Mouse (Mus musculus) neural tube, embryonic 11.5 days (tissue): ENCODE data around the gene Nrbp1. TPM values are rescaled to one million over a fixed set of nuclear protein-coding genes. Genes with fewer than 3 reads are reported as not detected.

Source experiments
- ATAC-seq: fragments of 200-750 bp; cut with Nextera tagmentation; 2 replicates; pipeline ENCODE4 v1.8.0; 2017; ENCODE audit warnings: moderate number of reproducible peaks, mild to moderate bottlenecking, moderate TSS enrichment, moderate library complexity; ENCODE audit not compliant: insufficient read depth, low FRiP score, low TSS enrichment
- DNase-seq: peaks from one replicate; pipeline ENCODE4 v3.0.0-alpha.2; 2015; ENCODE audit warnings: low spot score
- H3K27ac ChIP-seq: fragments of 300-500 bp; sonication (generic); 2 replicates; pipeline ENCODE4 v1.5.1; 2014; ENCODE audit warnings: low read depth, mild to moderate bottlenecking, low read length
- H3K27me3 ChIP-seq: fragments of 300-500 bp; sonication (generic); 2 replicates; pipeline ENCODE4 v1.6.1; 2014; ENCODE audit warnings: mild to moderate bottlenecking, low read length, mixed read lengths; ENCODE audit not compliant: control insufficient read depth, insufficient read depth
- H3K36me3 ChIP-seq: fragments of 300-500 bp; sonication (generic); 2 replicates; pipeline ENCODE4 v1.6.1; 2014; ENCODE audit warnings: mild to moderate bottlenecking, low read length, moderate library complexity, mixed read lengths; ENCODE audit not compliant: control insufficient read depth, insufficient read depth
- H3K4me1 ChIP-seq: fragments of 300-500 bp; sonication (generic); 2 replicates; pipeline ENCODE4 v1.6.1; 2014; ENCODE audit warnings: low read length, mixed read lengths; ENCODE audit not compliant: control insufficient read depth, insufficient read depth
- H3K4me2 ChIP-seq: fragments of 300-500 bp; sonication (generic); 2 replicates; pipeline ENCODE4 v1.6.1; 2014; ENCODE audit warnings: low read depth, mild to moderate bottlenecking, moderate library complexity
- H3K4me3 ChIP-seq: fragments of 300-500 bp; sonication (generic); 2 replicates; pipeline ENCODE4 v1.5.1; 2014; ENCODE audit warnings: low read depth, low read length
- H3K9ac ChIP-seq: fragments of 300-500 bp; sonication (generic); 2 replicates; pipeline ENCODE4 v1.6.1; 2014; ENCODE audit warnings: mild to moderate bottlenecking, low read length
- H3K9me3 ChIP-seq: fragments of 300-500 bp; sonication (generic); 2 replicates; pipeline ENCODE4 v1.6.1; 2016; ENCODE audit warnings: low read length; ENCODE audit not compliant: control insufficient read depth
- WGBS: fragments of 180-500 bp; shearing (Covaris S2); extraction: QIAGEN DNeasy Blood & Tissue Kit; methylation state at CpG from one replicate; pipeline ENCODE4 v1.1.7; 2014; 5-methylcytosine and 5-hydroxymethylcytosine counted together
- polyA plus RNA-seq: library from polyadenylated mRNA; unstranded; fragments of >200 nt; fragmentation: Nextera tagmentation; extraction: Ambion mirVana; gene quantifications from 2 replicates; pipeline ENCODE4 v1.2.1, GENCODE M21; 2014

Nrbp1 gene
- polyA plus RNA-seq, 1 experiment from 2014 or later: 163 TPM

DNA sequence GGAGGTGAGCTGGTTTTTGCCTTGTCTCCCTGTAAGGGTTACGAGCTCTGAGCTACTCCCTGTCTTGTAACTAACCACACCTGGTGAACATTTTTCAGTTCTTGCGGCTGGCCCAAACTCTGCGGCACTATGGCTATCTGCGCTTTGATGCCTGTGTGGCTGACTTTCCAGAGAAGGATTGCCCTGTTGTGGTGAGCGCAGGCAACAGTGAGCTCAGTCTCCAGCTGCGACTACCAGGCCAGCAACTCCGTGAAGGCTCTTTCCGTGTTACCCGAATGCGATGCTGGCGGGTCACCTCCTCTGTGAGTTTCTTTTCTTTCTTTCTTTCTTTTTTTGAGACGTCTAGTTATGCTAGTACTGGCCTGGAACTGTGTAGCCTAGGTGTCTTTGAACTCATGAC is 43.6 kb upstream of the Nrbp1 start:
- Histone ChIP-seq H3K4me3 (no peak overlapping the region), H3K9me3 (peaks cover 5% of the 10 kb centered on the region), H3K4me2 (no peak overlapping the region), H3K27me3 (no peaks in the 10 kb centered on the region), H3K9ac (no peak overlapping the region), H3K4me1 (peaks cover 15% of the 10 kb centered on the region), H3K27ac (no peak overlapping the region), H3K36me3 (peaks cover 30% of the 10 kb centered on the region)
- DNase-seq (no peak), ATAC-seq (no peak)
- WGBS: 91% methylated on average over 12 of the region's 12 CpGs

DNA sequence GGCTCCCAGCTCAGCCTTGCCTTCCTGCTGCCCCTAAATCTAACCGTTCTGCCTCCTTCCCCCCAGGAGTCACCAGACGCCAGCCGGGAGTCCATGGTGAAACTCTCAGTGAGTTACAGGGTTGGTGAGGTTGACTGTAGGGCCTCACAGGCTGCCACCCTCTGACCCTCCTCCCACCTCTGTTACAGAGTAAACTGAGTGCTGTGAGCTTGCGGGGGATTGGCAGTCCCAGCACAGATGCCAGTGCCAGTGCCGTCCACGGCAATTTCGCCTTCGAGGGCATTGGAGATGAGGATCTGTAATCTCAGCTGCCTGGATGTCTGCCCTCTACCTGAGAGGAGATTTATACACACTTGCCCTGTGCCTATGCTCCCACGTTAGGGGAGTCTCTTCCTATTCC is 42.5 kb upstream of the Nrbp1 start:
- 93% methylated on average over 9 of the region's 9 CpGs for WGBS
- peaks cover 20% of the 10 kb centered on the region for H3K4me1 ChIP-seq
- H3K9me3 ChIP-seq: peaks cover 5% of the 10 kb centered on the region
- no peak overlapping the region for H3K4me3 ChIP-seq
- no peak overlapping the region for H3K9ac ChIP-seq
- no peak overlapping the region for H3K4me2 ChIP-seq
- no peak overlapping the region for H3K27ac ChIP-seq
- H3K36me3 ChIP-seq: peaks cover 35% of the 10 kb centered on the region
- ATAC-seq (no peak), DNase-seq (no peak)
- H3K27me3 ChIP-seq: no peaks in the 10 kb centered on the region

DNA sequence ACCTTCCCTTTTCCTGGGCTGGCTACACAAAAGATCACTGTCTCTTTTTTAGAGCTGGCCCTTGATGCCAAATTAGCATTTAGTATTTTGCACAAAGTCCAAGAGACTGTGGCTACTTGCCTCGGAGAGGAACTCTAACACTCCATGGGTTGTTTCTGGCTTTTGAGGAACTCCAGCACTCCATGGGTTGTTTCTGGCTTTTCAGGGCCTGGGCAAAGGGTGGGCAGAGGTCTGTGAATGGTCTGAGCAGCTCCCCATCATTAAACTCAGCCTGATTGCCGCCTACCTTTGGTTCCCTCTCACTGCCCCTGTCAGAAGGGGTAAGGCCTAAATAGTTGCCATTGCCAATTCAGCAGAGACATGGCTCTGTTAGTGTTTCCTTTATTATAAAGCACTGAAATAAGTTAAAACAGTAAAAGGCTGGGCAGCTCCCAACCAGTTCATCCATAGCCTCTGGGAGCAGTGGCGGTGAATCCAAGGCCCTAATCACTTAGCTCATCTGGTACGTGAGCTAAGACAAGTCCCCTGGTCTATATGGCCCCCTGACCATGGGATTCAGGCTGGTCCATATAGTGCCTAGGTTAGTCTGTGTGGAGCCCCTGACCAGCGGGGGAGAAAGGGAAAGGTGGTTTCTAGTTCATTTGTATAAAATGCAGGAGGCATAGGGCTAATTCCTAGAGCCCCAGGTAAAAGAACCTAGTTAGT is 41.9 kb upstream of the Nrbp1 start:
- H3K36me3 ChIP-seq: peaks cover 37% of the 10 kb centered on the region

DNA sequence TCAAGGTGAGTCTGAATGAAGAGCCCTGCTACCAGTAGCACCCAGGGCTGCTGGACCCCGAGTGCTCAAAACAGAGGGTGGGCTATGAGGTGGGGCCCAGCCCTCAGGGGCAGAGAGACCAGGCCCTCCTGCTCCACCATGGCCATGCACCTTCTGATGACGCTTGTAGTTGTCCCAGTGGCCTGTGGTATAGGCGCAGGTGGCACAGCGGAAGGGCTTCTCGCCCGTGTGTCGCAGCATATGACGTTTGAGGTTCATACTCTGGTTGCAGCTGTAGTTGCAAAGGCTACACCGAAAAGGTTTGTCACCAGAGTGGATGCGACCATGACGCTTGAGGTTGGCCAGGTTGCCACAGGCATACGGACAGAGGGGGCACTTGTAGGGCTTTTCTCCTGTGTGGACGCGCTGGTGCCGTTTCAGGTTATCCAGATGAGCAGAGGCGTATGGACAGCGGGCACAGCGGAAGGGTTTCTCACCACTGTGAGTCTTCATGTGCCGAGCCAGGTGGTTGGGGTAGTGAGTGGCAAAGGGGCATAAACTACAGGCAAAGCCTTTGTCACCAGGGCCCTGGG is 41.3 kb upstream of the Nrbp1 start:
- H3K36me3 ChIP-seq: peaks cover 37% of the 10 kb centered on the region
- no peak overlapping the region; the same call in 1 of the 2 replicates for H3K27ac ChIP-seq
- H3K4me3 ChIP-seq: no peak overlapping the region
- no peak overlapping the region for H3K4me2 ChIP-seq
- 94% methylated on average over 19 of the region's 19 CpGs for WGBS
- peaks cover 5% of the 10 kb centered on the region for H3K9me3 ChIP-seq
- peaks cover 14% of the 10 kb centered on the region for H3K4me1 ChIP-seq
- DNase-seq: no peak
- ATAC-seq: no peak
- no peak overlapping the region for H3K9ac ChIP-seq
- H3K27me3 ChIP-seq: no peaks in the 10 kb centered on the region

More for the DNA sequence above, 41.9 kb upstream of the Nrbp1 start:
- Histone ChIP-seq H3K4me2 (no peak overlapping the region), H3K27ac (no peak overlapping the region), H3K27me3 (no peaks in the 10 kb centered on the region), H3K4me3 (no peak overlapping the region), H3K9me3 (peaks cover 5% of the 10 kb centered on the region), H3K9ac (no peak overlapping the region), H3K4me1 (peaks cover 20% of the 10 kb centered on the region)
- ATAC-seq: no peak
- whole genome bisulfite sequencing: 86% methylated on average over 5 of the region's 5 CpGs
- DNase-seq: no peak

DNA sequence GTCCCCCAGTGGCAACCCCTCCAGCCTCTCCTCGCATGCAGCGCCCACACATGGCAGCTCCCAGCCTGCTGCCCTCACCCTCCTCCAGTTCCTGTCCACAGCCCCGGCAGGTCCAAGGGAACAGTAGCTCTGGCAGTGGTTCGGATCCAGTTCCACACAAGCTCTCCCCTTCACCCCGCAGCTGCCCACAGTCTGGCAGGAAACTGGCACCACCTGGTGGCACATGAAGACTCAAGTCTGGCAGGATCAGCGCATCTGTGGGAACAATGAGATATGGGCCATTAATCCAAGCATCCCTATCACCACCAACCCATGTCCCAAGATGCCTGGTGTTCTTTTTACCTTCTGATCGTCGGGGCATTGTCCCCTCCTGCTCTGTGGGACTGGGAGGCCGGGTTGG is 40.8 kb upstream of the Nrbp1 start:
- 87% methylated on average over 9 of the region's 9 CpGs for WGBS
- Histone ChIP-seq H3K27ac (no peak overlapping the region; the same call in 1 of the 2 replicates), H3K27me3 (no peaks in the 10 kb centered on the region), H3K4me2 (no peak overlapping the region), H3K36me3 (peaks cover 37% of the 10 kb centered on the region), H3K9me3 (peaks cover 5% of the 10 kb centered on the region), H3K4me3 (peak overlapping the region; percentile 12; the same call in 1 of the 2 replicates), H3K9ac (no peak overlapping the region), H3K4me1 (peaks cover 14% of the 10 kb centered on the region; the same call in 1 of the 2 replicates)
- DNase-seq (no peak), ATAC-seq (no peak)

DNA sequence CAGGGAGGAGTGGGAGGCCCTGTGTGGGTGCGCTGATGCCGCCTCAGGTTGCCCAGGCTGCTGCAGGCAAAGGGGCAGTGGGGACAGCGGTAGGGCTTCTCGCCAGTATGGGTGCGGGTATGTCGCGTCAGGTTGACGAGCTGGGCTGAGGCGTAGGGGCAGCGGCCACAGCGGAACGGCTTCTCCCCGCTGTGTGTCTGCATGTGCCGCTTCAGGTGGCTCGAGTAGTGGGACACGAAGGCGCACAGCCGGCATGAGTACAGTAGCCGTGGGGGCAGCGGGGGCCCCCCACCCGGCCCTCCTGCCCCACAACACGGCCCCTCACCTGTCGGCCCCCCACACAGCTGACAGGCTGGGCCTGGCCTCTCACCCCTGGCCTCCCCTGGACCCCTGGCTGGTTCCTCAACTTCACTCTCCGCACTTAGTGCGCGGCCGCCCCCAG is 40.3 kb upstream of the Nrbp1 start:
- ATAC-seq (no peak), DNase-seq (no peak)
- peaks cover 5% of the 10 kb centered on the region for H3K9me3 ChIP-seq
- 90% methylated on average over 27 of the region's 27 CpGs for whole genome bisulfite sequencing
- no peak overlapping the region for H3K9ac ChIP-seq
- peaks cover 37% of the 10 kb centered on the region for H3K36me3 ChIP-seq
- no peaks in the 10 kb centered on the region for H3K27me3 ChIP-seq
- H3K4me1 ChIP-seq: peaks cover 14% of the 10 kb centered on the region; the same call in 1 of the 2 replicates
- no peak overlapping the region; the same call in 1 of the 2 replicates for H3K27ac ChIP-seq
- peak overlapping the region; percentile 89; the same call in 1 of the 2 replicates for H3K4me2 ChIP-seq
- peak overlapping the region; percentile 12; the same call in 1 of the 2 replicates for H3K4me3 ChIP-seq

DNA sequence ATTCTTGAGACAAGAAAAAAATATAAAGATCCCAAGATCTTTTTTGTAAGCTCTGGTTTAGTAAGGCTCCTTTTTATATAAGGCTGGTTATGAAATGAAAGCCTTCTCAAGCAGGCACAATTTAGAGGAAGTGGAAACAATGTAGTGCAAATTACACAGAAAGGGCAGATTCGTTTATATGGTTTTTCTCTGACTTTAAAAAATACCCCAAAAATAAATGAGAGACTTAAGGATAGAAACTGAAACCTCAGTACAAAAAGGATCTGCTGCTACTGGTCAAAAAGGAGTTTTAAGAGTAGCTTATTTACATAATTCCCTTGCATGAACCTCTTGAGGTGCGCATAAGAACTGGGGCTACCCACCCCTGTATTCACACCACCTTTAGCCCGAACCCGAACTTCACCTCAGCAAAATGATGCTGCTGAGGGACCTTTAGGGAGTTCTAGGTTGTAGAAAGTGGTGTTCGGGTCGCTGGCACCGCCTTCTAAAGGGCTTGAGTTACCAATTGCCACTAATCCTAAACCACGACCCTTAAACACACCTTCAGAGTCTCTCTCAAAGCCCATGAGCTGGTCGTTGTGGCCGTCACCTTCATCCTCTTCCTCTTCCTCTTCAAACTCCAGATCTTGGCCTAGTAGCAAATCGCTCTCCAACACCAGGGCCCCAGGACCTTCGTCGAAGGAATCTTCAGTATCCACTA is 39.5 kb upstream of the Nrbp1 start:
- Histone ChIP-seq H3K9ac (peak overlapping the region; percentile 88), H3K4me3 (peak overlapping the region; percentile 81), H3K4me1 (peaks cover 14% of the 10 kb centered on the region; the same call in 1 of the 2 replicates), H3K9me3 (peaks cover 5% of the 10 kb centered on the region), H3K36me3 (peaks cover 39% of the 10 kb centered on the region), H3K27ac (peak overlapping the region; percentile 57; the same call in 1 of the 2 replicates), H3K4me2 (peak overlapping the region; percentile 89), H3K27me3 (no peaks in the 10 kb centered on the region)
- ATAC-seq (no peak), DNase-seq (no peak)
- 24% methylated on average over 13 of the region's 13 CpGs for WGBS

DNA sequence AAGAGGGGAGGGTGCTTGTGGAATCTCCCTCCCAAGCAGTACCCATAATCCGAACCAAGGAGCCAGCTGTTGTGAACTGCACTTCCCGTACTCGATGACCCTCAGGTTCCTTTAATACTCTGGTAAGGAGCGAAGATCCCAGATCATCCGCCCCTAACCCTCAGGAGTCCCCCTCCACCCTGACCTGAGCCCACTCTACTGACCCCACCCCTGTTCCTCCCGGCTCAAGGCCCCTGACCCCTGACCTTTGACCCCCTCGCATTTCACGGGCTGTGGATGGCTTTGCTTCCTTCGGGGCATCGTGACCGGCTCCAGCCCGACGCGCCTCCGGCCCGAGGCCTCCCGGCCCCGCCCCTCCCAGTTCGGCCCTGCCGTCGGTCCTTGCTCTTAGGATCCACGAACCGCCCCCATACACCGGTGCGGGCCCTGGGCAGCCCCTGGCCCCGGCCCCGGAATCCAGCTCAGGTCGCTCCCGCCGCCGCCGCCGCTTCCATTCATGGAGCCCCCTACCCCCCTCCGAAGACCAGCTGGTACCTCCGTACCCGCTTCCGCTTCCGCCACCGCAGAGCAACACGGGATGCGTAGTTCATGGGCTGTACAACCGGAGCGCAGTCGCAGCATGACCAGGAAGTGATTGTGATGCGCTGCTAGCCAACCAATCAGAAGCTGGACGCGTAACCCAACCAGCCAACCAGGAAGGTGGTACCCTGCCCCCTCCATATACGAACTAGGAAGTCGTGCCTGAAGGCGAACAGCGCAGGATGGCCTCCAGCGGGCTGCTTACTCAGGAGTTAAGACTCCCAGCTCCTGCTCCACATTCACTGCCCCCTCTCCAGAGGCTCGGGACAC is 38.7 kb upstream of the Nrbp1 start, which contains the start of gene Zfp513:
Gene Zfp513 (minus strand): TSS at position 562 of the 849 bp plus-strand sequence.
- Histone ChIP-seq H3K36me3 (peaks cover 36% of the 10 kb centered on the region), H3K9me3 (peaks cover 5% of the 10 kb centered on the region), H3K9ac (peak within 1 kb of the TSS; percentile 88), H3K4me2 (peak within 1 kb of the TSS; percentile 89), H3K27ac (peak within 1 kb of the TSS; percentile 76), H3K4me1 (peaks cover 14% of the 10 kb centered on the region; the same call in 1 of the 2 replicates), H3K4me3 (peak within 1 kb of the TSS; percentile 81), H3K27me3 (no peaks in the 10 kb centered on the region)
- DNase-seq (peak; percentile 96), ATAC-seq (peak; percentile 96)
- under 1% methylated on average over 53 of the region's 53 CpGs for WGBS
